9 mouse cellular contexts compared by ENCODE assay signal in the genomic region with DNA sequence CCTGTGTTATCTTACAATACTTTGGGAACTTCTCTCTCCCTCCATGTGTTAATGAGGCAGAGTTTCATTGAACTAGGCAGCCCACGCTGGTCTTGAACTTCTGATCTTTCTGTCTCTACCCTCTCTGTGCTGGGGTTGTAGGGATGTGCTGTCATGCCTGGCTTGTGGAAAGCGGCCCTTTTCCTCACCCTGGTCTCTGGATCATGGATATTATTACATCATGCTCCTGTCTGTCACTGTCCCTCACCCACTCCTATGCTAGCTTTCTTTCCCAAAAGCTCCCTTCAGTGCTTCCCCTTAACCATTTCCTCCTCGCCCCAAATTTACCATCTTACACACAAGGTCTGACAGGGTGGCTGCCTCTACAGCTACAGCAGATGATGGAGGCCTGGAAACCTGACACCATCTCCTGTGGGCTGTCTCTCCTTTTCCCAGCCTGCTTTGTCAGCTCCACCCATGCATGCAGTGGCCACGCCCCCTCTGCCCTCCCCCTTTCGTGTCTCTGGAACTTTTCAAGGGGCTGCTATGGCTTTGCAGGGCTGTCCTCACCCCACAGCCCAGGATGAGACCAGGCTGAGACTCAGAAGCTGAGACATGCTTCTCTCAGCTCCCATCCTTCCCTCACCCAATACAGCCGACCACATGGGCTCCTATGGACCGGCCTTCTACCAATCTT. TPM values are rescaled to one million over a fixed set of nuclear protein-coding genes. Genes with fewer than 3 reads are reported as not detected.
DNase-seq lines count a peak whose midpoint lies in the region; ATAC-seq and TF ChIP-seq lines count a peak whose summit lies in the region.
"Had no signal": no experiment of that assay in that cellular context is flagged by ENCODE, and none has a peak within 500 bp of the region (broad histone marks: within the 10 kb centered on the region; RNA-seq: fewer than 3 reads in every experiment).

No protein-coding gene starts in this region.

- H3K27ac ChIP-seq in lung, embryonic 14.5 days (ENCODE audit: low read depth): no peak overlapping the region
- no peak overlapping the region for H3K27ac ChIP-seq in intestine, embryonic 16.5 days (ENCODE audit: low read length)
- no peak overlapping the region for H3K27ac ChIP-seq in stomach, embryonic 15.5 days
- H3K27ac ChIP-seq in hindbrain, postnatal 0 days: no peak overlapping the region
- H3K27ac ChIP-seq: midbrain, embryonic 12.5 days had no signal

- no peak for TF ChIP-seq CTCF in lung, embryonic 14.5 days (IDR thresholded peaks at IDR 0.05; ENCODE audit: low read depth)
- no peak for TF ChIP-seq CTCF in lung, adult 2 months (IDR thresholded peaks at IDR 0.05; ENCODE audit: insufficient read depth, low read length)
- TF ChIP-seq CTCF in hindbrain, postnatal 0 days (IDR thresholded peaks at IDR 0.05; ENCODE audit: low read depth): no peak

- H3K4me2 ChIP-seq in lung, embryonic 14.5 days: no peak overlapping the region; the same call in 1 of the 2 replicates
- H3K4me2 ChIP-seq in intestine, embryonic 16.5 days (ENCODE audit: low read depth, low read length): no peak overlapping the region
- no peak overlapping the region for H3K4me2 ChIP-seq in stomach, embryonic 15.5 days
- H3K4me2 ChIP-seq in hindbrain, postnatal 0 days (ENCODE audit: low read depth, low read length): no peak overlapping the region
- H3K4me2 ChIP-seq: midbrain, embryonic 12.5 days had no signal

- no peaks in the 10 kb centered on the region for H3K9me3 ChIP-seq in lung, embryonic 14.5 days (ENCODE audit: low read depth, low read length)
- no peaks in the 10 kb centered on the region for H3K9me3 ChIP-seq in intestine, embryonic 16.5 days (ENCODE audit: control insufficient read depth, low read length)
- no peaks in the 10 kb centered on the region for H3K9me3 ChIP-seq in stomach, embryonic 15.5 days
- H3K9me3 ChIP-seq in hindbrain, postnatal 0 days (ENCODE audit: low read length): no peaks in the 10 kb centered on the region
- H3K9me3 ChIP-seq: midbrain, embryonic 12.5 days had no signal

- H3K9ac ChIP-seq in lung, embryonic 14.5 days: no peak overlapping the region
- H3K9ac ChIP-seq in intestine, embryonic 16.5 days (ENCODE audit: low read depth, low read length): 0 out of 2 replicates have a peak overlapping the region, but pooled peaks have one; percentile 3
- H3K9ac ChIP-seq in stomach, embryonic 15.5 days: no peak overlapping the region
- H3K9ac ChIP-seq in hindbrain, postnatal 0 days (replicated peaks; ENCODE audit: low read length): no peak overlapping the region
- H3K9ac ChIP-seq: midbrain, embryonic 12.5 days had no signal

- H3K27me3 ChIP-seq in lung, embryonic 14.5 days (ENCODE audit: insufficient read depth, low read length): no peaks in the 10 kb centered on the region
- no peaks in the 10 kb centered on the region for H3K27me3 ChIP-seq in intestine, embryonic 16.5 days (replicated peaks; ENCODE audit: control insufficient read depth, insufficient read depth, low read length)
- H3K27me3 ChIP-seq in stomach, embryonic 15.5 days (replicated peaks): no peaks in the 10 kb centered on the region
- H3K27me3 ChIP-seq in hindbrain, postnatal 0 days (ENCODE audit: insufficient read depth, low read length): no peaks in the 10 kb centered on the region
- H3K27me3 ChIP-seq: midbrain, embryonic 12.5 days had no signal

- DNase-seq in lung, embryonic 14.5 days: peak; percentile 74
- DNase-seq in lung, adult 2 months: no peak
- no peak for DNase-seq in hindbrain, postnatal 0 days (ENCODE audit: low spot score)
- DNase-seq in right cerebral cortex, adult 2 months (ENCODE audit: low spot score in 2 of 2): no peak

- no peak overlapping the region for H3K4me3 ChIP-seq in lung, embryonic 14.5 days (ENCODE audit: low read depth, low read length)
- H3K4me3 ChIP-seq in lung, adult 2 months (replicated peaks; ENCODE audit: extremely low read depth, low read depth, low read length): no peak overlapping the region
- no peak overlapping the region for H3K4me3 ChIP-seq in intestine, embryonic 16.5 days (ENCODE audit: low read length)
- no peak overlapping the region for H3K4me3 ChIP-seq in stomach, embryonic 15.5 days (replicated peaks)
- H3K4me3 ChIP-seq in hindbrain, postnatal 0 days (ENCODE audit: low read length): no peak overlapping the region
- H3K4me3 ChIP-seq: midbrain, embryonic 12.5 days had no signal

- H3K4me1 ChIP-seq in lung, embryonic 14.5 days (ENCODE audit: insufficient read depth): no peaks in the 10 kb centered on the region
- H3K4me1 ChIP-seq in lung, adult 2 months (ENCODE audit: control insufficient read depth, insufficient read depth, low read length): no peaks in the 10 kb centered on the region
- no peaks in the 10 kb centered on the region for H3K4me1 ChIP-seq in intestine, embryonic 16.5 days (ENCODE audit: control insufficient read depth, insufficient read depth, low read length)
- no peaks in the 10 kb centered on the region for H3K4me1 ChIP-seq in stomach, embryonic 15.5 days
- no peaks in the 10 kb centered on the region for H3K4me1 ChIP-seq in hindbrain, postnatal 0 days (ENCODE audit: insufficient read depth, low read length)

- no peaks in the 10 kb centered on the region for H3K36me3 ChIP-seq in lung, embryonic 14.5 days (ENCODE audit: insufficient read depth)
- no peaks in the 10 kb centered on the region for H3K36me3 ChIP-seq in intestine, embryonic 16.5 days (ENCODE audit: control insufficient read depth, insufficient read depth, low read length)
- H3K36me3 ChIP-seq in stomach, embryonic 15.5 days: no peaks in the 10 kb centered on the region
- no peaks in the 10 kb centered on the region for H3K36me3 ChIP-seq in hindbrain, postnatal 0 days (ENCODE audit: insufficient read depth, low read length)
- H3K36me3 ChIP-seq: midbrain, embryonic 12.5 days had no signal

- 32% methylated on average over 7 of the region's 7 CpGs for WGBS in lung, embryonic 14.5 days
- WGBS in lung, adult 2 months: 44% methylated on average over 7 of the region's 7 CpGs
- 29% methylated on average over 7 of the region's 7 CpGs for WGBS in intestine, embryonic 16.5 days
- 34% methylated on average over 7 of the region's 7 CpGs for WGBS in stomach, embryonic 15.5 days
- 33% methylated on average over 7 of the region's 7 CpGs for whole genome bisulfite sequencing in hindbrain, postnatal 0 days

- no peak for TF ChIP-seq POLR2A in lung, adult 2 months (IDR thresholded peaks at IDR 0.05; ENCODE audit: borderline replicate concordance, extremely low read depth, low read depth, low read length)

- peak; percentile 90 for ATAC-seq in lung, embryonic 14.5 days (ENCODE audit: insufficient read depth)
- peak; percentile 52 for ATAC-seq in common myeloid progenitor, adult 5-6 weeks (replicated peaks; ENCODE audit: low read depth, poor library complexity, severe bottlenecking)
- peak; percentile 66 for ATAC-seq in intestine, embryonic 16.5 days
- ATAC-seq in stomach, embryonic 15.5 days (ENCODE audit: insufficient read depth, low FRiP score, low read depth): 0 out of 2 replicates have a peak, but pooled peaks have one; percentile 47
- ATAC-seq in inflammation-experienced regulatory T-cells, adult 6 months: no peak
- no peak; the same call in 1 of the 2 replicates for ATAC-seq in hindbrain, postnatal 0 days

RNA-seq across cellular contexts. Expression of gene H2-Oa, which starts 1.2 kb away (rescaled TPM):
- 0.26 TPM in 1 of 2 replicates, not detected in the other for polyA plus RNA-seq in lung, embryonic 14.5 days (2014; fragmentation: Nextera tagmentation; extraction: Ambion mirVana)
- polyA plus RNA-seq in lung, adult 2 months (2012; rRNA removed): 14.1 and 19.8 TPM in 2 replicates
- 7.8 and 10.5 TPM in 2 replicates for total RNA-seq in common myeloid progenitor, adult 5-6 weeks (2017)
- 0.62 and 0.95 TPM in 2 replicates for polyA plus RNA-seq in intestine, embryonic 16.5 days (2015; fragmentation: Nextera tagmentation; extraction: Ambion mirVana)
- 0.79 and 1.2 TPM in 2 replicates for polyA plus RNA-seq in stomach, embryonic 15.5 days (2015; fragmentation: Nextera tagmentation; extraction: Ambion mirVana)
- polyA plus RNA-seq in inflammation-experienced regulatory T-cells, adult 6 months (2017; shearing (Covaris generic)): 10 to 100 TPM; 14.3 to 81.2 (median 53.9) TPM
- not detected in 2 replicates for total RNA-seq in hindbrain, postnatal 0 days (2014; rRNA removed)
- polyA plus RNA-seq in hindbrain, postnatal 0 days (2015; fragmentation: Nextera tagmentation; extraction: Ambion mirVana): 0.23 and 0.31 TPM in 2 replicates

RNA-seq across cellular contexts. Expression of gene H2-DMa, which starts 26.0 kb away (rescaled TPM):
- 9.8 and 15.5 TPM in 2 replicates for polyA plus RNA-seq in lung, embryonic 14.5 days (2014; fragmentation: Nextera tagmentation; extraction: Ambion mirVana)
- polyA plus RNA-seq in lung, adult 2 months (2012; rRNA removed): 109 and 118 TPM in 2 replicates
- 90.2 and 104 TPM in 2 replicates for total RNA-seq in common myeloid progenitor, adult 5-6 weeks (2017)
- polyA plus RNA-seq in intestine, embryonic 16.5 days (2015; fragmentation: Nextera tagmentation; extraction: Ambion mirVana): 13.4 and 15.3 TPM in 2 replicates
- polyA plus RNA-seq in stomach, embryonic 15.5 days (2015; fragmentation: Nextera tagmentation; extraction: Ambion mirVana): 10.8 and 12.1 TPM in 2 replicates
- 100 to 1,000 TPM in 2 of 3 experiments, 10 to 100 TPM in 1; 75.8 to 241 (median 198) TPM for polyA plus RNA-seq in inflammation-experienced regulatory T-cells, adult 6 months (2017; shearing (Covaris generic))
- 30.9 and 31.3 TPM in 2 replicates for total RNA-seq in hindbrain, postnatal 0 days (2014; rRNA removed)
- 23.5 and 24.1 TPM in 2 replicates for polyA plus RNA-seq in hindbrain, postnatal 0 days (2015; fragmentation: Nextera tagmentation; extraction: Ambion mirVana)

RNA-seq across cellular contexts. Expression of gene Brd2, which starts 29.1 kb away (rescaled TPM):
- polyA plus RNA-seq in lung, embryonic 14.5 days (2014; fragmentation: Nextera tagmentation; extraction: Ambion mirVana): 153 TPM in 2 replicates
- 101 and 140 TPM in 2 replicates for polyA plus RNA-seq in lung, adult 2 months (2012; rRNA removed)
- 347 and 388 TPM in 2 replicates for total RNA-seq in common myeloid progenitor, adult 5-6 weeks (2017)
- 72.3 and 73.0 TPM in 2 replicates for polyA plus RNA-seq in intestine, embryonic 16.5 days (2015; fragmentation: Nextera tagmentation; extraction: Ambion mirVana)
- polyA plus RNA-seq in stomach, embryonic 15.5 days (2015; fragmentation: Nextera tagmentation; extraction: Ambion mirVana): 98.3 and 107 TPM in 2 replicates
- polyA plus RNA-seq in inflammation-experienced regulatory T-cells, adult 6 months (2017; shearing (Covaris generic)): 100 to 1,000 TPM; 115 to 154 (median 144) TPM
- 180 and 195 TPM in 2 replicates for total RNA-seq in hindbrain, postnatal 0 days (2014; rRNA removed)
- 101 and 108 TPM in 2 replicates for polyA plus RNA-seq in hindbrain, postnatal 0 days (2015; fragmentation: Nextera tagmentation; extraction: Ambion mirVana)

RNA-seq across cellular contexts. Expression of gene H2-DMb2, which starts 49.8 kb away (rescaled TPM):
- 0.91 and 1.1 TPM in 2 replicates for polyA plus RNA-seq in lung, embryonic 14.5 days (2014; fragmentation: Nextera tagmentation; extraction: Ambion mirVana)
- 33.3 and 38.9 TPM in 2 replicates for polyA plus RNA-seq in lung, adult 2 months (2012; rRNA removed)
- 3.3 and 5.5 TPM in 2 replicates for total RNA-seq in common myeloid progenitor, adult 5-6 weeks (2017)
- 0.87 and 0.99 TPM in 2 replicates for polyA plus RNA-seq in intestine, embryonic 16.5 days (2015; fragmentation: Nextera tagmentation; extraction: Ambion mirVana)
- 0.58 and 0.87 TPM in 2 replicates for polyA plus RNA-seq in stomach, embryonic 15.5 days (2015; fragmentation: Nextera tagmentation; extraction: Ambion mirVana)
- 10 to 100 TPM in 2 of 3 experiments, 1 to 10 TPM in 1; 9.2 to 14.4 (median 11.3) TPM for polyA plus RNA-seq in inflammation-experienced regulatory T-cells, adult 6 months (2017; shearing (Covaris generic))
- 0.16 TPM in 1 of 2 replicates, not detected in the other for total RNA-seq in hindbrain, postnatal 0 days (2014; rRNA removed)
- 0.58 and 0.59 TPM in 2 replicates for polyA plus RNA-seq in hindbrain, postnatal 0 days (2015; fragmentation: Nextera tagmentation; extraction: Ambion mirVana)

RNA-seq across cellular contexts. Expression of gene Col11a2, which starts 54.1 kb away (rescaled TPM):
- polyA plus RNA-seq in lung, embryonic 14.5 days (2014; fragmentation: Nextera tagmentation; extraction: Ambion mirVana): 4.3 and 5.0 TPM in 2 replicates
- polyA plus RNA-seq in lung, adult 2 months (2012; rRNA removed): 1.0 and 1.3 TPM in 2 replicates
- 4.1 and 10.4 TPM in 2 replicates for total RNA-seq in common myeloid progenitor, adult 5-6 weeks (2017)
- 0.20 and 0.45 TPM in 2 replicates for polyA plus RNA-seq in intestine, embryonic 16.5 days (2015; fragmentation: Nextera tagmentation; extraction: Ambion mirVana)
- 1.3 and 1.5 TPM in 2 replicates for polyA plus RNA-seq in stomach, embryonic 15.5 days (2015; fragmentation: Nextera tagmentation; extraction: Ambion mirVana)
- polyA plus RNA-seq in inflammation-experienced regulatory T-cells, adult 6 months (2017; shearing (Covaris generic)): under 1 TPM in 1 of 3 experiments, not detected in 2; 0.21 TPM
- 12.1 and 16.7 TPM in 2 replicates for total RNA-seq in hindbrain, postnatal 0 days (2014; rRNA removed)
- polyA plus RNA-seq in hindbrain, postnatal 0 days (2015; fragmentation: Nextera tagmentation; extraction: Ambion mirVana): 5.4 TPM in 2 replicates

Comparison
In these comparisons a context has a peak if more than half of its experiments do, and no peak if none do; other contexts are left out.
1. ATAC-seq: peak in lung, embryonic 14.5 days (single experiment), common myeloid progenitor, adult 5-6 weeks (single experiment), intestine, embryonic 16.5 days (single experiment) and stomach, embryonic 15.5 days (single experiment); none in inflammation-experienced regulatory T-cells, adult 6 months (single experiment) and hindbrain, postnatal 0 days (single experiment).